8 mouse cellular contexts compared by ENCODE assay signal in genomic region chr2:142900120-142900861, GRCm38 (mm10). TPM values are rescaled to one million over a fixed set of nuclear protein-coding genes. Genes with fewer than 3 reads are reported as not detected.
DNase-seq lines count a peak whose midpoint lies in the region; ATAC-seq and TF ChIP-seq lines count a peak whose summit lies in the region.

No protein-coding gene starts in this region.

- no peak for TF ChIP-seq POLR2A in bone marrow, adult 2 months (IDR thresholded peaks at IDR 0.05; ENCODE audit: borderline replicate concordance, control insufficient read depth, low read depth, low read length)

- DNase-seq in left cerebral cortex, adult 2 months (ENCODE audit: extremely low spot score in 1 of 2, low spot score in 2 of 2): no peak
- no peak for DNase-seq in left cerebral cortex, postnatal 36 days (ENCODE audit: low spot score in 2 of 2)
- DNase-seq in hindbrain, embryonic 14.5 days (ENCODE audit: low spot score): no peak
- DNase-seq in urinary bladder, postnatal 36 days (ENCODE audit: low spot score in 2 of 2): no peak
- no peak for DNase-seq in spleen, postnatal 36 days (ENCODE audit: low spot score in 2 of 2)
- DNase-seq in gastrocnemius, postnatal 14 days: no peak

- H3K4me3 ChIP-seq in left cerebral cortex, adult 2 months: peak overlapping the region; percentile 79
- peak overlapping the region; percentile 94 for H3K4me3 ChIP-seq in bone marrow, adult 2 months (replicated peaks; ENCODE audit: control insufficient read depth, low read depth, low read length)
- H3K4me3 ChIP-seq in hindbrain, embryonic 14.5 days (replicated peaks; ENCODE audit: low read length): peak overlapping the region; percentile 82
- H3K4me3 ChIP-seq in midbrain, embryonic 16.5 days (ENCODE audit: low read depth, low read length): peak overlapping the region; percentile 87

- H3K36me3 ChIP-seq in hindbrain, embryonic 14.5 days (replicated peaks; ENCODE audit: control insufficient read depth, insufficient read depth): no peaks in the 10 kb centered on the region
- no peaks in the 10 kb centered on the region for H3K36me3 ChIP-seq in midbrain, embryonic 16.5 days (ENCODE audit: control insufficient read depth, insufficient read depth, low read length)

- TF ChIP-seq CTCF in left cerebral cortex, adult 2 months (IDR thresholded peaks at IDR 0.05): no peak
- TF ChIP-seq CTCF in bone marrow, adult 2 months (IDR thresholded peaks at IDR 0.05; ENCODE audit: control insufficient read depth, insufficient read depth, low read length): no peak

- H3K9me3 ChIP-seq in hindbrain, embryonic 14.5 days (ENCODE audit: control insufficient read depth, low read length): no peaks in the 10 kb centered on the region
- no peaks in the 10 kb centered on the region for H3K9me3 ChIP-seq in midbrain, embryonic 16.5 days (replicated peaks; ENCODE audit: control insufficient read depth, low read length, poor library complexity, severe bottlenecking)

- no peaks in the 10 kb centered on the region for H3K27me3 ChIP-seq in hindbrain, embryonic 14.5 days (ENCODE audit: control insufficient read depth, insufficient read depth, low read length)
- H3K27me3 ChIP-seq in midbrain, embryonic 16.5 days (ENCODE audit: control insufficient read depth, insufficient read depth, low read depth, low read length): no peaks in the 10 kb centered on the region

- ATAC-seq in hindbrain, embryonic 14.5 days (ENCODE audit: low FRiP score): no peak
- no peak for ATAC-seq in midbrain, embryonic 16.5 days

- 3% methylated on average over 10 of the region's 10 CpGs for WGBS in bone marrow, adult 2 months
- WGBS in hindbrain, embryonic 14.5 days: 64% methylated on average over 10 of the region's 10 CpGs
- WGBS in midbrain, embryonic 16.5 days: 58% methylated on average over 10 of the region's 10 CpGs

- no peak overlapping the region for H3K27ac ChIP-seq in left cerebral cortex, adult 2 months
- no peak overlapping the region for H3K27ac ChIP-seq in bone marrow, adult 2 months (ENCODE audit: control insufficient read depth, insufficient read depth, low read depth, low read length, poor library complexity)
- H3K27ac ChIP-seq in hindbrain, embryonic 14.5 days: no peak overlapping the region
- no peak overlapping the region for H3K27ac ChIP-seq in midbrain, embryonic 16.5 days (ENCODE audit: low read length)

- H3K4me1 ChIP-seq in bone marrow, adult 2 months (ENCODE audit: control insufficient read depth, insufficient read depth, low read length): no peaks in the 10 kb centered on the region; the same call in 1 of the 2 replicates
- H3K4me1 ChIP-seq in hindbrain, embryonic 14.5 days (replicated peaks; ENCODE audit: control insufficient read depth, insufficient read depth, low read length): peaks cover 11% of the 10 kb centered on the region
- peaks cover 11% of the 10 kb centered on the region; the same call in 1 of the 2 replicates for H3K4me1 ChIP-seq in midbrain, embryonic 16.5 days (ENCODE audit: control insufficient read depth, insufficient read depth, low read length)

- peak overlapping the region; percentile 77 for H3K4me2 ChIP-seq in hindbrain, embryonic 14.5 days (replicated peaks)
- peak overlapping the region; percentile 91 for H3K4me2 ChIP-seq in midbrain, embryonic 16.5 days (ENCODE audit: low read length)

- intact Hi-C loops in left cerebral cortex, adult 2 months (cut with DNase I): loop anchor here (5.0 kb wide), 2 partner anchors 67 to 162 kb away; partner anchors contain the start of gene Snrpb2
- intact Hi-C loops in left cerebral cortex, postnatal 36 days (cut with DNase I): loop anchor here (5.0 kb wide), 1 partner anchor 162 kb away; the partner anchor contains the start of gene Snrpb2
- intact Hi-C loops in gastrocnemius, postnatal 14 days (cut with DNase I; ENCODE audit: low total_unique reads): no loop called here

- H3K9ac ChIP-seq in hindbrain, embryonic 14.5 days: no peak overlapping the region
- H3K9ac ChIP-seq in midbrain, embryonic 16.5 days (ENCODE audit: low read depth, low read length): no peak overlapping the region; the same call in 1 of the 2 replicates

RNA-seq across cellular contexts. Expression of gene Kif16b, which starts 1.0 kb away (rescaled TPM):
- 10 to 100 TPM; 15.7 to 17.3 TPM for total RNA-seq in left cerebral cortex, adult 2 months (2021)
- total RNA-seq in left cerebral cortex, postnatal 36 days (2021): 10 to 100 TPM; 12.6 to 13.8 TPM
- polyA plus RNA-seq in bone marrow, adult 2 months (2011; ENCODE audit: insufficient read depth, insufficient read length, low replicate concordance, missing spikeins): 2.3 and 4.0 TPM in 2 replicates
- polyA plus RNA-seq in hindbrain, embryonic 14.5 days (2014; fragmentation: Nextera tagmentation; extraction: Ambion mirVana): 3.5 and 4.5 TPM in 2 replicates
- 3.6 and 4.2 TPM in 2 replicates for polyA plus RNA-seq in midbrain, embryonic 16.5 days (2015; fragmentation: Nextera tagmentation; extraction: Ambion mirVana)
- 10 to 100 TPM; 24.5 to 29.7 TPM for total RNA-seq in gastrocnemius, postnatal 14 days (2021)
